Mouse (Mus musculus) embryo, embryonic 10 days (tissue): Measurements from ENCODE around the gene Fli1.

Experiments
- DNase-seq: peaks from one replicate; pipeline ENCODE4 v3.0.0-alpha.2; 2015; ENCODE audit warnings: low spot score

Fli1 gene

GRCm38 (mm10) chr9:32502256-32503010, 40.2 kb downstream of the Fli1 start:
- no peak for DNase-seq

GRCm38 (mm10) chr9:32500886-32501285, 41.8 kb downstream of the Fli1 start:
- no peak for DNase-seq

DNA sequence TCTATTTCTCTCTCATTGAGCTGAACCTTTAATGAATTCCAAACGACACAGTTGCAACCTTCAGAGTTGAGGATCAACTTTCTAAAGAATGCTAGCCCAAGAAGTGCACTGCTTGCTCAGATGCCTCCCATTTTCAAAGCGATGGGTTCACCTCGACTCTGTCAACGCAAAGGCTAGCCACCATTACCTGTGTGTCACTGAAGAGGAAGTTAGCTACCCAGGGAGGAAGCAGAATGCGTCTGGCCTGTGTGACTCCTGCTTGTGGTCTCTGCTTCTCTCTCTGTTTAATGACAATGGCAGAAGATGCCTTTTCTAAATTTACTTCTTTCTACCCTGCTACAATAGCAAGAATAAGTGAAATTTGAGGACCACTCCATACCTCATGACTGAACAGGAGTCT, 42.6 kb downstream of the Fli1 start:
- no peak for DNase-seq

DNA sequence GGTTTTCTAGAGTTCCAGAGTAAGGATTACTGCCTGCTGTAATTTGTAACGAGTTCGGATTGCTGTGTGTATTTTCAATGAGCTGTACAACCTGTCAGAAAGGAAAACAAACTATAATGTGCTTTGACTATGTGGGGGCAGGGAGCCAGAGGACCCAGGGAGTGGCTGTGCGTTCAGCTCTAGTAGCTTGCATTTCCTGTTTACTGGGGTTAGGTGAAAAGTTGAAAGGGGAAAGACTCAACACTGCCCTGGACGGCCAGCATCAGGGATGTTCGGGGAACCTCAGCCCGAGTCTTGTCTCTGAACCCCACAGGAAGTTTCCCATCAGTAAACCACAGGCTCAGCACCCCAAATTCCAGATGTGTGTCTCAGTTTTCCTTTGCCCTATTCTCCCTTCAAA, 43.2 kb downstream of the Fli1 start:
- no peak for DNase-seq

GRCm38 (mm10) chr9:32495643-32495997, 47.0 kb downstream of the Fli1 start:
- DNase-seq: no peak

DNA sequence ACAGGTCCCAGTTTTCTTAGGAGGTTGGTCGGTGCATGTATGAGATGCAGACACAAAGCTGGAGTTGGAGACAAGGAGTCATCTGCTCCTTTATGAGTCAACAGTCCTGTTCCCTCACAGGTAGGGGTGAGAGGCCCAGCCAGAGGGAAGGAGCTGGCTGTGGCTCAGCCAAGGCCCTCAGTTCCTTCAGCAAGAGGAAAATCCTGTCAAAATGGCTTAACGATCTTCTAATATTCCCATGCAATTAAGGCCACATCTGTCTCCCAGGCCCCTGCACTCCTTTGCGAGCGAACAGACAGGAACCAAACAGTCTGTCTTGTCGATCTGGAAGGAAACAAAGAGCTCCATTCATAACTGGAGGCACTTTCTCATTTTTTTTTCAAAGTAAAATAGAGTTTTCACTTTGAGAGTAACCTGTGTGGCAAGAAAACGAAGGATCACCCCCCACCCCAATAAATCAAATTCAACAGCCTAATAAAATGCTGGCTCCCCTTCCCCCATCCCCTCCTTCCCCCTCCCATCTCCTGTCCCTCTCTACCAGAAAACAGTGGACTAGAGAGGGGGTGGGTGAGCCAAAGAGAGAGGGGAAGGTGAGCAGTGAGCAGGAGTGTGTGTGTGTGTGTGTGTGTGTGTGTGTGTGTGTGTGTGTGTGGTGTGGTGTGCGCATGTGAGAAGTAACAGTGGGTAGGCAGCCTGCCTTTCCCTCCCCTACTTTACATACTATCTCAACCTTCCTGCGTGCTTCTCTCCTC, 47.6 kb downstream of the Fli1 start:
- peak; percentile 36 for DNase-seq

DNA sequence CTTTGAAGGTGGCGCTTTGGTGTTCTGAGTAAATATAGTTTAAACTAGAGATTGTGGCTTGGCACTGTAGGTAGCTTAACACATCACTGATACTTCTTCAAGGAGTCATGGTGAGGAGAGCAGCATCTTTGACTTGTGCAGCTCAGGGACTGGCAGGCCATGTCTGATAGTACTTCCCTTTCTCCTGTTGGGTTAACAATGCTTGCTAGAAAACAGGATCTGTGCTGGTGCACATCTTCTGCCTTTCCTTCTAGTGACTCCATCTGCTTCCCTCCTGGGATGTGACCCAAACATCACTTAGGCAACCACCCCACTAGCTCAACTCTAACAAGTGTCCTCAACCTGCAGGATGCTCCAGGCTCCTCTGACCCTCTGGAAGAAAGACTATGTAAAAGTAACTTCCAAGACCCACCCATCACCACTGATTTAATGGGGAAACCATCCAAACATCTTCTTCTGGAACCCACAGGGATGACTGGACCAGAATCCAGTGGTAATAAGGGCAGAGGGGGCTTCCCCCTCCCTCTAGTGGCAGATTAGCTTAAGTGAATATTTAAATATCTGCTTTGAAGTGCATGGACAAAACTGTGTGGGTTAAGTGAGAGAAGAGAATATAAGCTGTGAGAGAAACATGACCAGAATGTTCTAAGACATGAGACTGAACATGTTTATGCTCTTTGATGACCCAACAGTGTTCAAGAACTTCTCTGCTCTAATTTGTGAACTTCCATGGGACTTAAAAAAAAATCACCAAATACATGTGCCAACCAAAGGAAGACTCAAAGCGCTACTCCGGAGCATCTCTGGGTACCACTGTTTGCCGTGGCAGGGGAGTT, 48.9 kb downstream of the Fli1 start:
- DNase-seq: no peak

DNA sequence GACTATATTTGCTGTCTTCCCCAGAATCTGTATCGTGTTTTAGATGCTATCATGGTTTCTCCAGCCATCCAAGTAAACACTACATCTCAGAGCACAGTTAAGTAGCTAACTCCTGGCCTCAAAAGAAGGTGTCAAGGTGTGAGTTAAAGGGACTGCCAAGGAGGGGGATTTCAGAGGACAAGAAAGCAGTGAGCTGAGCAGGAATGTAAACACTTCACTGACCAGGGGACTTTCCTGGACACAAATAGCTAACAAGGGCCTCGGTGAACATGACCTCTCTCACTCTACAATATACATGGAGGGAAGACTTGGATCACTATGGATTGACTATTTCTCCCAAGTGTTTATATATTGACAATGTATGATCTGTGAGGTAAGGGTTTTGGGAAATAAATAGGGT, 49.9 kb downstream of the Fli1 start:
- DNase-seq: no peak

DNA sequence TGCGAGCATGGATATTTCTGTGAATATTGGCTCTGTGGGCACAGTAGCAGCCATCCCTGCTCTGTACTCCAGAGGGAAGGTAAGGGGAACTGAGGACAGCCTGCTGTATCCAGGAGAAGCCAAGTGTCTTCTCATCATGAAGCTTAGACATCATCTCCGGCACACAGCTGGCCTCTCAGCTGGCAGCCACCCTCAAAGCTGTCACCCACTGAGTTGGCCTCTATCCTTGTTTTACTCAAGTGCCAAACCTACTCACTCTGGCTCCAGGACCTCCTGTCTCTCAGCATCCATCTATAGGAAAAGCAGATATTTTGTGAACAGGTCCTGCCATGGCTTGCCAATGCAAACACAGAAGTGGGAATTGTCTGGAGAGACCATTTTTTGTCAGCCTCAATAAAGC, 51.2 kb downstream of the Fli1 start:
- no peak for DNase-seq

GRCm38 (mm10) chr9:32489794-32490358, 52.8 kb downstream of the Fli1 start:
- DNase-seq: peak; percentile 33

- no peak for DNase-seq
Measured at GRCm38 (mm10) chr9:32489315-32489714, 53.3 kb downstream of the Fli1 start.

- no peak for DNase-seq
Measured at GRCm38 (mm10) chr9:32488627-32489026, 54.0 kb downstream of the Fli1 start.

DNA sequence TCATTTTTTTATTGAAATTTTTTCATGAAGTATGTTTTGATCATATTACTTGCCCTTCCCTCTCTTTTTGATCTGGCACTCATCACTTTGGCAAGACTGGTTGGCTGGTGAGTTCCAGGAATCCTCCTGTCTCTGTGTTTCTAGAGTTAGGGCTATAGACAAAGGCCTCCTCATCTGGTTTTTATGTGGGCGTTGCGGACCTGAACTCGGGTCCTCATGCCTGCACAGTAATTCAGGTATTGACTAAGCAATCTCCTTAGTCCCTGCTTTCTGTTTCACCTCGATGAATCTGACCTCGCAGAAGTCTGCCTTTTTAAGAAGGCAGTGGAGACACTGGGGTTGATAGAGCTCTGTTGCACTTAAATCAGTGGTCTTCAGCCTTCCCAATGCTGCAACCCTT, 54.8 kb downstream of the Fli1 start:
- DNase-seq: no peak

DNA sequence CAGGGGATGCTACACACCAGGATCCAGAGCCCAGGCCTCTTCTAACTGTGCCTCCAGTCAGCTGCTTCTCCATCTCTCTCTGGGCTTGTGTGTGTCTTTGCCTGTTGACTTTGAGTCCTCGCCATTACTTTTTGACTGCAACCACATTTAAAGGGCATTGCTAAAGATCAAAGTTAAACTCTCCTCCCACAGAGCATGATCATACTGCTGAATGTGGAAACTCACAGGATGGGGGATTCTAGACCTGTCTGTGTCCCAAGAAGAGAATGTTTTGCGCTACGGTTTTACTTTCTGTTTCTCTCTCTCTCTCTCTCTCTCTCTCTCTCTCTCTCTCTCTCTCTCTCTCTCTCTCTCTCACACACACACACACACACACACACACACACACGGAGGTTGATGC, 55.3 kb downstream of the Fli1 start:
- no peak for DNase-seq

GRCm38 (mm10) chr9:32480418-32480817, 62.2 kb downstream of the Fli1 start:
- DNase-seq: no peak

DNA sequence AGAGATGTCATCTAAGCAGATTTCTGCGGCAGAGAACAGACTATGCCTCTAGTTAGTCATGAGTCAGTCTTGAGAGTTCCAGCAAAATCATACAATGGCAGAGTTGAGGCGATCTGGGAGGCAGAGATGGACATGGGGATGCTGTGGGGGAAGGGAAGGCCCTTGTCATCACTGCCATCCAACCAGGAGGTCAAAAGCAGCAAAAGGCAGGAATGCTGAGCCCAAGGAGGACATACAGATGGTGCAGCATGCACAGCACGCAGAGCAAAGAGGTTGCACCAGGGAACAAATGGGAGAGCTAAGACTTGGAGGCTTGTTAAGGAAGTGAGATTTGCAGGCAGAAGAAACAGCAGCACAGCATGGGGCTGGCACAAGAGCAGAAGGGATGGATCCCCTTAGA, 63.9 kb downstream of the Fli1 start:
- DNase-seq: no peak

GRCm38 (mm10) chr9:32478087-32478486, 64.6 kb downstream of the Fli1 start:
- DNase-seq: no peak

GRCm38 (mm10) chr9:32476604-32477003, 66.1 kb downstream of the Fli1 start:
- no peak for DNase-seq

DNA sequence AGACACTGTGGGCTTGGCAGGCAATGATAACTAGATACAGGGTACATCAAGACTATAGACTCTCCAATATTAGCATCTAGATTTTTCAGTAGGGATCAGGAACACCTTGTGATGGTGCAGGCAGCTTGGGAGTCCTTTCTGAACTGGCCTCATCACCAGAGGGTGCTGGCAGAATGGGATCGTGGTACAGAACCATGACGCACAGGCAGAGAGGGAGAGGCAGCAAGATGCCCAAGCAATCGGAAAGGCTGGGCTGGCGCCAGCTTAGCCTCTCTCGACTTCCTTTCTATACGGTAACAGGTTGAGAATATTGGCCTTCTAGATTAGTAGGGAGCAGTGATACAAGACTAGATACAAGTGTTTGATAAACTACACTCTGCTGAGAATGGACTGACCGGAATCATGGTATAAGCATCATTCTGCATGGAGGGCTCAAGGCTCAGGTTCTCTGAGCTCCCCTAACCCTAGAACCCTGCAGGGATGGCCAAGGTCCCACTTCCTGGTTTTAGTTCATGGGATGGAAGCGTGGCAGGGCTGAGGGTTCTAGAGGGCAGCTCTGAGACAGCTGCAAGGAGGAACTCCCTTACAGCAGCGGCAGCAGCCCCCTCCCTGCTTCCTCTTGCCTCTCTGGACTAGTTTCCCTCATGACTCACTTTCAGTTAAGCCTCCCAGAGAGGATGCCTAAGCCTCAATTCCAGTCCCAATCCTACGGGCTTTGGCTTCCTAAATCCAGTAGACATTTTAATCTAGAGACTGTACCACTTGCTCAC, 67.9 kb downstream of the Fli1 start:
- DNase-seq: no peak

GRCm38 (mm10) chr9:32472346-32472745, 70.3 kb downstream of the Fli1 start:
- DNase-seq: no peak

GRCm38 (mm10) chr9:32469123-32469751, 73.4 kb downstream of the Fli1 start:
- DNase-seq: no peak
